Mouse (Mus musculus): ENCODE results near the gene Plcg2.
A peak's percentile ranks its signal among the peaks of the same experiment; 100 is the strongest.

Plcg2 gene

DNA sequence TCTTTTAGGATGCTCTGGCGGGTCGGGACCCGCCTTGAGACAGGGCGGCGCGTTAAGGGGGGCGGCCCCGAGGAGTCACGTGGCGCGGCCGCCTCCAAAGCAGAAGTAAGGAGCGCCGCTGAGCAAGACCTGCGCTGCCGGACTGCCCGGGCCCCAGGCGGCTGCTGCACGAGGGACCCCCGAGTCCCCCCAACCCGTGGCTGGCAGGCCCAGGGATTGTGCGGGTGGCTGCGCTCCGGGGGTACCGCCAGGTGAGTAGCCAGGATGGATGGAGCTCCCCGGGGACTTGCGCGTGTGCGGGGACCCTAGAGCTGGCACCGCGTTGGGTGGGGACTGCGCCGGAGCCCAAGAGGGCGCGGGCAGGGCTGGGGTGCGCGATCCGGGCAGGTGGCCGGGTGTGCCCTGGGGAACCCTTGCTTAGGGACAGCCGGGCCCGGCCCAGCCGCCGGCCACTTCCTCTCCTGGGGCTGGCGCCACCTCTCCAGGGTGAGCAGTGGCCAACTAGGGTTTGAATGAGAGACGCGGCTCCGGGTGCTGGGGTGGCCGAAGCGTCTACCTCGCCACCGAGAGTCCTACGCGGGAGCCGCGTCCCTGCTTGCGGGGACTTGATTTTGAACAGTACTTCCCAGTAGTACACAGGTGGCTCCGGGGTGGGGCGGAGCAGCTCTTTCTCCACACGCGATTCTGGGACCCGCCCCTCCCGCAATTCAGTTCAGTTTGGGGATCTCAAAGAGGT, at the start of gene Plcg2:
TSS of gene Plcg2 (plus strand) at position 113 of the 736 bp plus-strand sequence.
- DNase-seq (ENCODE audit: low read depth) = peak; percentile 81

DNA sequence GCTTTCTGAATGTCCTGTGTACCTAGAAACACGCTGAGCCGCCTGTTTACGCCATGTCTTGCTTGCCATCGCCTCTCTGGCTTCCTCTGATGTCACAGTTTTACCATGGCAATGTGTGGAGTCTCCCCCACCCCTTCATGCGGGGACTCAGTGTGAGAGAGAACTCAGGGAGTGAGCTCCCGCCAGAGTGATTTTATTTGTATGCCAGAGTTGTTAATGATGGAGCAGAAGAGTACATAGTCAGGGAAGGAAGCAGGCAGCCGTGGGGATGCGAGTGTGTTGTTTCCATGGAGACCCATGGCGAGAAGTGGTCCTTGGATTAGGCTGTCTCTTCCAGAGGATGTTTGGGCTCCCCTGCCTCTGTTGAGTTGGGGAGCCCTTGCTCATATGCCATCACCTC, 47.0 kb upstream of the Plcg2 start:
- no peak for DNase-seq (ENCODE audit: low read depth)

DNA sequence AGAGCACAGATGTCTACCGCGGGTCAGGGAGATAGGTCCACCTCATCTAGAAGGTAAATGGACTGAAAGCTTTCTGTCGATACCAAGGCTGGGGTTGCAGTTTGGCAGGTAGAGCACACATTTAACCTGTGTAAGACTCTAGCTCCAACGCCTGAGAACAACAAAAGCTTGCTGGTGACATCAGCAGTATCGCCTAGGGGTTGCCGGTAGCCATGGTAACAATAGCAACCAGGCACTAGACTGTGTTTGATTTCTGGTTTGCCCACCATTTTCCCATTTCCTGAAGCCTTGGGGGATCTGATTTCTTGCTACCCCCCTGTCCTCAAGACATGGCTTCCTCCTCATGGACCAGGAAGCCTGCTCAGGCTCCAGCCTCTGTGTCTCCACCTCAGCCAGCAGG, 44.1 kb upstream of the Plcg2 start:
- no peak for DNase-seq (ENCODE audit: low read depth)

DNA sequence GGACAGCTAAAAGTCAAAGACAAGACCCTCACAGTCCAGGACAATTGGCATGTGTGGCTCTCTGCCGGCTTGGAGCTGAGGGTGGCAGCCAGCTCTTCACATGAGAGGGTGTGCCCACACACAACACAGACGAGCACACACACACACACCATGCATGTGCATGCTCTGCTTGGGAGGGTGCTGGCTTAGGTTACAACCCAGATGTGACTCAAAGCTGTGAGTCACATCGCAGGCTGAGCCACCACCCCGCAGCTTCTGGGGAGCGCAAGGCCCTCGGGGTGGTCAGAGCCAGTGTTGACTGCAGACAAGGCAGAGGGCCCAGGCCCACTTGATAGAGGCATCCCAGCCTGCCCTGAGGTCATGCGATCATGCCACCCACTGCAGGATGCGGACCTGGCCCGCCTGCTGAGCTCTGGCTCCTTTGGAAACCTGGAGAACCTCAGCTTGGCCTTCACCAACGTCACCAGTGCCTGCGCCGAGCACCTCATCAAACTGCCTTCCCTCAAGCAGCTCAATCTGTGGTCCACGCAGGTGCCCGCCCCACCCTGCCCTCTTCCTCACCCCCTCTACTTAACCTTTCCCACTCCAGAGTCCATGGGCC, 43.5 kb upstream of the Plcg2 start:
- DNase-seq (ENCODE audit: low read depth) = peak; percentile 40

- no peak for DNase-seq (ENCODE audit: low read depth)
Observed at GRCm38 (mm10) chr8:117455701-117456100, 42.4 kb upstream of the Plcg2 start.

DNA sequence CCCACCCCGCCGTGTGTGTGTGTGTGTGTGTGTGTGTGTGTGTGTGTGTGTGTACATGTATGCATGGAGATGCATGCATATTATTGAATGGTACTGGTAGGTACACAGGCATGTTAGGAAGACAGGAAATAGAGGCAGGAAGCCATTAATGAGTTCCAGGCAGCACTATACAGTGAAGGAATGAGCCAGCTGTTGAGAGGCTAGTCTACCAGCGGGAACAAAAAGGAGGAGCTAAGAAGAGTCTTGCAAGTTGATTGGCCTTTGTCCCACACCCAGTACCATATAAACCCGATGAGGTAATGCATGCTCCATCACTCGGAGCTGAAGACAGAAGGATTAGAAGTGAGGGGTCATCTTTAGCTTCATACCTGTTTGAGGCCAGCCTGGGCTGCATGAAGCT, 39.7 kb upstream of the Plcg2 start:
- DNase-seq (ENCODE audit: low read depth) = no peak

DNA sequence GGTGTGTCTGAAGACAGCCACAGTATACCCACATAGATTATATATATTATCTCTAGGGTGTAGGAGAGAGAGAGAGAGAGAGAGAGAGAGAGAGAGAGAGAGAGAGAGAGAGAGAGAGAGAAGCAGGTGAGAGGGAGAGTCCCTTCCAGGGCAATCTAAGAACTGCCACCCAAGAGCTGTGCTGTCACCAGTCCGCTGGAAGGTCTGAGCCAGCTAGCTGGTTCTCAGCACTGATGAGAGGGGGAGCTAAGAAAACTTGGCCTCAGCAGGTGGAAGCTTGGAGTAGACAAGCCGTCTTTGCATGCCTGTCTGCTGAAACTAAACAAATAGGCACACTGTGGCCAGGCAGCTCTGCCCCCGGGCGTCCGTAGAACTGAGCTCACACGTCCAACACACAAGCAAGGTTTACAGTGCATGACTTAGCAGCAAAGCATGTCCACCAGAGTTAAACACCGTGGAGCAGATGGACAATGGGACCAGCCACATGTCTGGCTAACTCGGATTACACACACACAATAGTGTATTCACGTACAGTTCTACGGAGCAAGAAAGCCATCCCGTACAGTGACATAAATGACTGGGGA, 35.3 kb upstream of the Plcg2 start:
- DNase-seq (ENCODE audit: low read depth) = no peak

DNA sequence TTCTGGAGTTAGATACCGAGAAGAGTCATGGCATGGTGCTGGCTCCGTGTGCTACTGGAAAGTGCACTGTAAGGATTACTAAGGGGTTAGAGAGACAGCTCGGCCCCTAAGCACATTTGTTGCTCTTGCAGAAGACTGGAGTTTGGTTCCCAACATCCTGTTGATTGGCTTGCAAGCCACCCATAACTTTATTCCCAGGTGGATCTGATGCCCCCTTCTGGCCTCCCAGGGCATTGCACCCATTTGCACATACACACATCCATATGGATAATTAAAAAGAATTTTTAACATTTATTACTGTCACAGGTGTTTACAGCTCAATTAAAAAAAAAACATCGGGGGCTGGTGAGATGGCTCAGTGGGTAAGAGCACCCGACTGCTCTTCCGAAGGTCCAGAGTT, 33.6 kb upstream of the Plcg2 start:
- peak; percentile 35 for DNase-seq (ENCODE audit: low read depth)

- DNase-seq (ENCODE audit: low read depth) = peak; percentile 92
Observed at GRCm38 (mm10) chr8:117465250-117465649, 32.8 kb upstream of the Plcg2 start.

GRCm38 (mm10) chr8:117467466-117467865, 30.6 kb upstream of the Plcg2 start:
- peak; percentile 51 for DNase-seq (ENCODE audit: low read depth)

DNA sequence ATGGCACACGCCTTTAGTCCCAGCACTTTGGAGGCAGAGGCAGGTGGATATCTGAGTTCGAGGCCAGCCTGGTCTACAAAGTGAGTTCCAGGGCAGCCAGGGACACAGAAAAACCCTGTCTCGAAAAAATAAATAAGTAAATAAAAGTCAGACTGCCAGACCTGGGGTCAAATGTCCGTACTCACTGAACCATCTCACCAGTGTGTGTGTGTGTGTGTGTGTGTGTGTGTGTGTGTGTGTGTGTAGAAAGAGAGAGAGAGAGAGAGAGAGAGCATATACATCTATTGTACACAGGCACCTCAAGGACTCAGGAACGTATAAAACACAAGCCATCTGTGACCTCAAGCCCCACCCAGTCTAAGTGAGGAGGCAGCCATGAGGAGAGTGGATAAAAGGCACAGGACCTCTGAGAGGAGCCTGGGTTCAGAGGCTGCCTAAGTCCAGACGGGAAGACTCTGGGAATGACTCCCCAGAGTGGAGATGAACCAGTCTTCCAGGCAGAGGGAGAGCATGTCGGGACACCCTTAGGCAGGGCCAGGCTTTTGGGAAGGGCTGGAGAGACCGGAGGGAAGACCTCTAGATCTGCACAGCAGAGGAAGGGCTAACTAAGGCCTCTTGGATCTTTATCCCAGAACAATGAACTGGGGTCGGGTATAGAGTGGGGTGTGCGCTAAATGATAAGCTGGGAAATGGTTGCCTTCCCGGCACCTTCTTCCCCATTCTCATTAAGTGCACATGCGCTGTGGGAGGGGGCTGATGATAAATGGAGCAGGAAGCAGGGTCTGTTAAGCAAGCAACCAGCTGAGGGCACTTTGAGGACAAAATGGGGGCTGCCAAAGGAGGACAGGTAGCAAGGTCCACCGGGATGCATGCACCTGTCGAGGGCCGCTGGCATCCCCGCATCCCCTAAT, 28.4 kb upstream of the Plcg2 start:
- DNase-seq (ENCODE audit: low read depth) = no peak

GRCm38 (mm10) chr8:117470342-117470781, 27.7 kb upstream of the Plcg2 start:
- no peak for DNase-seq (ENCODE audit: low read depth)

GRCm38 (mm10) chr8:117471174-117471573, 26.9 kb upstream of the Plcg2 start:
- peak; percentile 75 for DNase-seq (ENCODE audit: low read depth)

DNA sequence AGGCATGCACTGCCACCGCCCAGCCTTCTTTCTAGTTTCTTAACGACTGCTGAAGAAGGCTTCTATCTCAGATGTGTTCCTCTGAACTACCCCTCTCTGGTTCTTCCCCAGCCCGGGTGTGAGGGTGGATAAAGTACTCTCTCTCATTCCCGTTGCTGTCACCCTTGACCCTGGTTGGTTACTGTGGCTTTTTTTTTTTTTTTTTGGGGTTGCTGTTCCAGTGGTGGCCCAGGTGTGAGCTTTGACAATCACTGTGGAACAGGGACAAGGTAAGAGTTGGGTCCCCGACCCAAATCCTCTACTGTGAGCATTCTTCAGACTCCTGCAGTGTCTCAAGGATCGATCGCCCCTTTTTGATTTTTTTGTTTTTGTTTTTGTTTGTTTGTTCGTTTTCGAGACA, 26.4 kb upstream of the Plcg2 start:
- no peak for DNase-seq (ENCODE audit: low read depth)

DNA sequence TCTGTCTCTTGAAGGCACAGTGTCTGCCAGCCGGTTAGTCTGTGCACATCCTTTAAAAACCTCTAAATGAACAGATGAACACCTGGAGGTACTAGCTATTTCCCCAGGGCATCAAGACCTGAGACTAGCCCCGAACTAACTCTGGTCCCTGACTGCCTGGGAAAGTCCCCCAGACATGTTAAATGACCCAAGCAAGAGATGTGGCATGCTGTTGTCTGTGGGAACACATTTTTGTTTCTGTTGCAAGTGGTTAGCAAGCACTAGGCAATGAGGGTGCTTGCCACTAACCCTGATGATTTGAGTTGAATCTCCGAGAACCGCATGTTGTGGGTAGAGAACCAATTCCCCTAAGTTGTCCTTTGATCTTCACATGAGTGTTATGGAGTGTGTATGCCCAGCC, 25.8 kb upstream of the Plcg2 start:
- DNase-seq (ENCODE audit: low read depth) = no peak

- peak; percentile 94 for DNase-seq (ENCODE audit: low read depth)
Observed at GRCm38 (mm10) chr8:117474944-117475343, 23.1 kb upstream of the Plcg2 start.

DNA sequence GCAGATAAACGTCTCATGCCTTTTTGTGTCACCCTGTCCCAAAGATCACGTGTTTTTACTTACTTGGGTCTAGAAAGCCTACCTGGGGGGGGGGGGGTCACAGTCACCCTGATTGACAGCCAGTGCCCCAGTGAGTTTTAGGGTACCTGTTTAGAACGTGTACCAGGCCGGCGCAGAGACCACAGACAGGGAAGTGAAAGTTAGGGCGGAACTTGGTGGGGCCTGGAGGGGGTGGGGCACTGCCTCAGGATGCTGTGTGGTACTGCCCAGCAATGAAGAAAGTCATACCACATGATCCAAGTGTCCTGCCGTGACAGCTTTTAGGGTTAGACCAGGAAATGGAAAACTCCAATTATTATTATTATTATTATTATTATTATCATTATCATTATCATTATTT, 22.3 kb upstream of the Plcg2 start:
- peak; percentile 83 for DNase-seq (ENCODE audit: low read depth)

- no peak for DNase-seq (ENCODE audit: low read depth)
Observed at GRCm38 (mm10) chr8:117478082-117478481, 20.0 kb upstream of the Plcg2 start.

GRCm38 (mm10) chr8:117479996-117480395, 18.1 kb upstream of the Plcg2 start:
- peak; percentile 56 for DNase-seq (ENCODE audit: low read depth)

DNA sequence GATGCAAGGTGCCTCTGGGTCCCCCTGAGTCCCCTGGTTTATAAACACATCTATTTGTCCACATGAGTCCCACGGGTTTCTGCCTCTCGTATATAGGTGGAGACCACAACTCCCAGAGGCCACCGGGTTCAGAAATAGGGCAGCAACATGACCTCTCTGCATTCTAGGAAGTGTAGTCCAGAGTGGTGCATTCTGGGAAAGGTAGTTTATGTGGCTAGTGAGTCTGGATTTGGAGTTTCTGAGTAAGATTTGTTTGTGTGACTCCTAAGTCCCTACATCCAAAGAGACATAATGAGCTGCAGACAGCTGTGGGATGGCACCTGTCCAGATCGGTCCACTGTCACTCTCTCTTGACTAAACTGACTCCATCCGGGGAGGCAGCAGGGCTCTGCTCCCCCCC, 17.6 kb upstream of the Plcg2 start:
- peak; percentile 47 for DNase-seq (ENCODE audit: low read depth)

- DNase-seq (ENCODE audit: low read depth) = peak; percentile 86
Observed at GRCm38 (mm10) chr8:117481830-117482229, 16.3 kb upstream of the Plcg2 start.

- DNase-seq (ENCODE audit: low read depth) = no peak
Observed at GRCm38 (mm10) chr8:117484731-117485130, 13.4 kb upstream of the Plcg2 start.

All from 416B (cell line).